Mouse (Mus musculus) CH12F3 (cell line): ENCODE data around the gene Psmc1.

Experiments used
- in situ Hi-C: fragments of 300-500 bp; cut with MboI; formaldehyde crosslinking; loops from 2 replicates; pipeline ENCODE4 v1.14.3; 2020; ENCODE audit warnings: low sequenced_read_pairs

The Psmc1 gene

GRCm38 (mm10) chr12:100109986-100110696 is at the start of gene Psmc1:
Gene Psmc1, plus strand, starts transcription at chr12:100110154.
- in situ Hi-C loops = no loop called here

GRCm38 (mm10) chr12:100061071-100061470 is 48.9 kb upstream of the Psmc1 start:
- in situ Hi-C loops = no loop called here

- in situ Hi-C loops = no loop called here
Observed at GRCm38 (mm10) chr12:100061826-100062225, 48.1 kb upstream of the Psmc1 start.

- in situ Hi-C loops = no loop called here
Observed at GRCm38 (mm10) chr12:100062584-100062983, 47.4 kb upstream of the Psmc1 start.

GRCm38 (mm10) chr12:100065109-100065508 is 44.8 kb upstream of the Psmc1 start:
- in situ Hi-C loops = no loop called here

GRCm38 (mm10) chr12:100067477-100067876 is 42.5 kb upstream of the Psmc1 start:
- in situ Hi-C loops = no loop called here

GRCm38 (mm10) chr12:100073201-100073672 is 36.7 kb upstream of the Psmc1 start:
- in situ Hi-C loops = no loop called here

GRCm38 (mm10) chr12:100075715-100076114 is 34.2 kb upstream of the Psmc1 start:
- in situ Hi-C loops = no loop called here

- in situ Hi-C loops = no loop called here
Observed at GRCm38 (mm10) chr12:100079636-100080286, 30.2 kb upstream of the Psmc1 start.

GRCm38 (mm10) chr12:100088026-100088425 is 21.9 kb upstream of the Psmc1 start:
- in situ Hi-C loops = no loop called here

- in situ Hi-C loops = no loop called here
Observed at GRCm38 (mm10) chr12:100089265-100089664, 20.7 kb upstream of the Psmc1 start.

GRCm38 (mm10) chr12:100090750-100091149 is 19.2 kb upstream of the Psmc1 start:
- in situ Hi-C loops = no loop called here

GRCm38 (mm10) chr12:100093046-100093445 is 16.9 kb upstream of the Psmc1 start:
- in situ Hi-C loops = no loop called here

- in situ Hi-C loops = loop anchor here (5.0 kb wide), 1 partner anchor 133 kb away; no protein-coding TSS in a partner anchor
Observed at GRCm38 (mm10) chr12:100099971-100100706, 9.8 kb upstream of the Psmc1 start.

- in situ Hi-C loops = loop anchor here (5.0 kb wide), 1 partner anchor 133 kb away; no protein-coding TSS in a partner anchor
Observed at GRCm38 (mm10) chr12:100100707-100101030, 9.3 kb upstream of the Psmc1 start.

- in situ Hi-C loops = loop anchor here (5.0 kb wide), 1 partner anchor 134 kb away; no protein-coding TSS in a partner anchor
Observed at GRCm38 (mm10) chr12:100101651-100102050, 8.3 kb upstream of the Psmc1 start.

GRCm38 (mm10) chr12:100104530-100104929 is 5.4 kb upstream of the Psmc1 start:
- in situ Hi-C loops = loop anchor here (5.0 kb wide), 1 partner anchor 137 kb away; no protein-coding TSS in a partner anchor

- in situ Hi-C loops = no loop called here
Observed at GRCm38 (mm10) chr12:100106275-100106895, 3.6 kb upstream of the Psmc1 start.

- in situ Hi-C loops = no loop called here
Observed at GRCm38 (mm10) chr12:100107436-100107835, 2.5 kb upstream of the Psmc1 start.

- in situ Hi-C loops = no loop called here
Observed at GRCm38 (mm10) chr12:100115982-100116381, 6.0 kb downstream of the Psmc1 start.

- in situ Hi-C loops = no loop called here
Observed at GRCm38 (mm10) chr12:100122921-100123381, 13.0 kb downstream of the Psmc1 start.
